Mouse (Mus musculus): Measurements from ENCODE around the gene Hba-x.
A peak's percentile ranks its signal among the peaks of the same experiment; 100 is the strongest.
"Not testable (repeated sequence)": the region's sequence is repeated elsewhere in the genome, so short reads cannot be mapped to it uniquely, and the experiment has no call there.

Gene Hba-x

GRCm38 (mm10) chr11:32250880-32251763 lies 25.1 kb upstream of the Hba-x start:
- no peak for DNase-seq (ENCODE audit: low spot score)

- DNase-seq (ENCODE audit: low spot score) = no peak
These were observed 23.1 kb upstream of the Hba-x start for GRCm38 (mm10) chr11:32253121-32253520.

DNA sequence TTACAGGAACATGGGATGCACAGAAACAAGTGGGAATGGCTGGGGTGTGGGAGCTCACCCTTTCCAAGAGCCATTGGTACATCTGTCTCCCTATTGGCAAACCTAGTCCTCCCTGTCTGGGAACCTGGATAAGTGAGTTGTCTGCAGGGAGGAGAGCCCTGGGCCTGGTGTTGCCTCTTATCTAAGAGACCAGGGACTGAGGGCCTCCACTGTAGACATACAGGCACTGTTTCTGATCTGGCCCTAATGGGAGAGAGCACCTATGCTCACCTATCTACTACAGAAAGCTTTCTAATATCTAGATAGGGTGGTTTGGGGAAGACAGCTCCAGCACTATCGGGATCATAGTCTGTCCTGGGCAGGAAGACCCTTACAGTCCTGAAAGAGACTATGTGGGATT lies 20.1 kb upstream of the Hba-x start:
- no peak for DNase-seq (ENCODE audit: low spot score)

- no peak for DNase-seq (ENCODE audit: low spot score)
These were observed 19.6 kb upstream of the Hba-x start for GRCm38 (mm10) chr11:32256566-32256965.

GRCm38 (mm10) chr11:32262674-32263415 lies 13.4 kb upstream of the Hba-x start:
- no peak for DNase-seq (ENCODE audit: low spot score)

DNA sequence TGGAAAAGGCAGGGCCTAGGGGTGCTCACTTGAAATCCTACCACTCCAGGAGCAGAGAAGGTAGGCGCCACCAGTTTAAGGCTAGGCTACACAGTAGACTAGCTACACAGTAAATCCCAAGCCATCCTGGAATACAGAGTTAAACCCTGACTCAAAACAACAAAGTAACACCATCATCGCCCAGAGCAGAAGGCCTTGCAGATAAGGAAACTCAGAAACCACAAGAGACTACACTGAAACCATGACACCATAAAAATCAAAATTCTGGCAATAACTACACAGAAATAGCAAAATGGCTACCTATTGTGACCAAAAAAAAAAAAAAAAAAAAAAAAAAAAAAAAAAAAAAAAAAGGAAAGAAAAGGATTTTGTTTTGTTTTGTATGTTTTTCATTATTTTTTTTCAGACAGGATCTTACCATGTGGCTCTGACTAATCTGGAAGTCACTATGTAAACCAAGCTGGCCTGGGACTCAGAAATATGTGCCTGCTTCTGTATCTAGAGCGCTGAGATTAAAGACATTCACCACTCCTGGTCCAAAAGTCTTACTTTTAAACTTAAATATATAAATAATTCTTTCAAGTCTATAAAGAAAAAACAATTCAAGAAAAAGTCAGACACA lies 11.0 kb upstream of the Hba-x start:
- no peak for DNase-seq (ENCODE audit: low spot score)

GRCm38 (mm10) chr11:32266194-32266593 lies 10.0 kb upstream of the Hba-x start:
- DNase-seq (ENCODE audit: low spot score) = no peak

DNA sequence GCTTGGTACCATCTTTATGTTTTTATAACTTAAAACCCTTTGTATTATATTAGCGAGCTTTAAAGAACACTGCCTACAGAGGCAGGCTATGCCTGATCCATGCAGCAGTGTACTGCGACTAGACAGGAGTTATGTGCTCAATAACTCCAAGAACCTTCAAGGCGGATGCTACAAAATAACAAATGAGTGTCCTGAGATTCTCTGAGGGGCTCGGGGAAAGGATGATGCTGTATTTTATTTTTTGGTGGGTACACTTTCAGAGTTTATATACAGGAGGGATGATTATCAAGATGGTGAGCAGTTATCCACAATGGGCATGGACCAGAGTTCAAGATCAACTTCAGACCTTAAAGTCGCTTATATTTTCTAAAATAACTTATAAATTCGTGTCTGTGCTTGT lies 9.4 kb upstream of the Hba-x start:
- no peak for DNase-seq (ENCODE audit: low spot score)

DNA sequence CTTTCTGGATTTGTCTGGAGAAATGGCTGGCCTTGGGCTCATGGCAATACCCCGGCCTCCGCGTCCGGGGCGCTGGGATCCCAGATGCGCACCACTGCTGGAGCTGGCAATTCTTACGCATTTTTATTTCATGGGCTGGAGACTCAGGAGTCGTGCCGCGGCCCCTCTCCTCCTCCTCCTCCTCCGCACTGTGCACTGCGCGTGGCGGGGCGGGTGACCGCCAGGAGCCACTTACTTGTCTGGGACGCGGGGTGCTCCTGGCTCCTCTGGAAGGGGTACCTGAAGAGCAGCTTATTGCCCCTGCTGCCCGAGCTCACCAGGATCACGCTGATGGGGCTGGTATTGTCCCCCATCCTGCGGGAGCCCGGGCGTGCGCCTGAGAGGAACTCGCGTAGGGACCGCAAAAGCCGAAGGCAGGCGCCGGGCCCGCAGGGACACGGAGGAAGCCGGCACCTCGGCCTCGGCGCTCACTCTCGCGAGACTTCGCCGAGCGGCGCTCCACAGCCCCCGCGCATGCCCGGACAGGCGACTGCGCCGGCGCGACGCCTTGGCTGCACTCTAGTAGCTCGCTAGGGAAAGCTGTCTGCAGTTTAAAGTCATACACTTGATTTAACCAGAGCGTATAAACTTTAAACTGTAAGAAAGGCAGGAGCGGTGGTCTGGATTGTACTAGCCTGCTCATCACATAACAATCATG lies 8.9 kb upstream of the Hba-x start, which contains the start of gene Nprl3:
Nprl3 (minus strand) TSS at position 520 of the 697 bp plus-strand sequence.
- peak; percentile 95 for DNase-seq (ENCODE audit: low spot score)

DNA sequence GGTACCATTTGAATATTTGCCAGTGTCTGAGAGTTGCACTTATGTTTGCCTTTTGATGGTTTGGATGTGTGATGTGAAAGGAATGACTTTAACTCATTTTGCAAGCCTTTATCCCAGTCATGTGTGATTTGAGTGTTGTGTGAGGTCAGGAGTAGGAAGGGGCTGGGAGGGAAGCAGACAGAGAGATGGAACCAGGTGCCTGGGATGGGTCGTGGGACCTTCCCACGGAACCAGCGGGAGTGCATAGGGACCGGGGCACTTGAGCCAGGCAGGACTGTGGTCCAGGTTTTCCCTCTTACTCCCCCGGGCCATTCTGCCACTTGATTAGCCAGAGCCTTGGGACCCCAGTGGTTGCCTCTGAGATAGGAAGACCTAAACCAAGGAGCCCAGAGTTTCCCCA lies 8.2 kb upstream of the Hba-x start:
- peak; percentile 21 for DNase-seq (ENCODE audit: low spot score)

DNA sequence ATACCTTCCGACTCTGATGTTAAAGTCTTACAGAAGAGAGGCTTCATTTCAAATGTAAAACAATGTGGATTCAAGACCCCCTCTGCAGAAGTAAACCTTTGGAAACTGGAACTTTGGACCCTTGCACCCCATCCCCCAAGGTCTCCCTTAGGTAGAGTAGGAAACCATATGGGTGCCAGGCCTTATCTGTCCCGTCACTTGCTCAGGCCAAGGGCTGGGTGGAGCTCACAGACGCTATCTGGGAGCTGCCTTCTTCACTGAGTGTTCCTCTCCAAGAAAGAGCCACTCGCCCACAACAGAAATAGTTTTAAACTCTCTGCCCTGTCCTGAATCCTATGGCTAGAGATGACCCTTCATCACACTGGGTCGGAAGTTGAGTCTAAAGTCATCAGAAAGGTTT lies 7.2 kb upstream of the Hba-x start:
- no peak for DNase-seq (ENCODE audit: low spot score)

DNA sequence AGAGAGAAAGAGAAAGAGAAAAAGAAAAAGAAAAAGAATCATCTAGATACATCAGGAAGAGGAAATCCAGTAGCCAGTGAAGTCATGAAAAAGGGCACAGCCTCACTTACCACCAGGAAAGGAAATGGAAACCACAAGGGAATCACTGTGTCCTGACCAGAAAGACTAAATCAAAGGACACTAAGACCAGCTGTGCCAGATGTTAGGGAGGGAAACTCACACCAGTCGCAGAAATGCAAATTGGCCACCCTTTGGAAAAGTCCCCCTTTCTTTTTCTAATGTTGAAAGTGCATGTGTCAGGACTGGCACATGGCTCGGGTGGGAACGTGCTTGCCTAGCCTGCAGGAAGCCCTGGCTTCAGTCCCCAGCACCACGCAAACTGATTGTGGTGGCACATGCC lies 5.0 kb upstream of the Hba-x start:
- no peak for DNase-seq (ENCODE audit: low spot score)

- no peak for DNase-seq (ENCODE audit: low spot score)
These were observed 1.7 kb downstream of the Hba-x start for GRCm38 (mm10) chr11:32277736-32278457.

GRCm38 (mm10) chr11:32278458-32278957 lies 2.3 kb downstream of the Hba-x start:
- DNase-seq (ENCODE audit: low spot score) = no peak

GRCm38 (mm10) chr11:32280646-32281045 lies 4.4 kb downstream of the Hba-x start:
- no peak for DNase-seq (ENCODE audit: low spot score)

DNA sequence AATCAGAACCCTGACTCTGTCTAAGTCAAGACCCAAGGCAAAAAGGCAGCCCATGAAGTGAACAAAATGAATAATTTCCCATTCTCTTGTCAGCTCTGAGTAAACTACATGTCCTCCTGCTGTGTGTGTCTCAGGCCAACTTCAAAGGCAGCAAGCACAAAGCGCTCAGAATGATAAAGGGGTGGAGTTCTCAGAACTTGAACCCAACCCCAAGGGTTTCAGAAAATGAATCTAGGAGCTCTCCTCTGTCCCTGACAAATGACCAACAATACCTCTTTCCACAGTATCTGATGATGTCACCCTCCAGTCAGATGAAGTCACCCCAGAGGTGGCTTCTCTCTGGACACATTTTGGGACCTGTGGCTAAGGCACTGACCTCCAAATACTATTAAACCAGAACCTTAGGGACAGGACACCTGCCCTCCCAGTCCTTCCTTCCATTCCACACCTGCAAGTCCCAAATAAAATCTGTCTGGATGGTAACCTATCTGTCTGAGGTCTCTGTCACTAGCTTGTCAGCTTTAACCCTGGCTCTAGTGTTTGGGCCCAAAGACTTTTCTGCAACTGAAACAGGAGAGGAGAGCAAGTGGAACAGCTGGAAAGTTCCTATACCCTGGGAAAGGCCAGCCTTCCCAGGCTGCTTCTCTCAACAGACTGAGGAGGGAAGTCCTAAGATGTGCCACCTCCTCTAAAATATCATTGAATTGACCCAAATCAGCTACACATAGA lies 5.4 kb downstream of the Hba-x start:
- no peak for DNase-seq (ENCODE audit: low spot score)

GRCm38 (mm10) chr11:32283091-32283777 lies 7.0 kb downstream of the Hba-x start, which contains the start of gene Hba-a1:
Gene Hba-a1 (plus strand): TSS chr11:32283511.
- not testable (repeated sequence) for DNase-seq (ENCODE audit: low spot score)

GRCm38 (mm10) chr11:32284582-32284981 lies 8.4 kb downstream of the Hba-x start:
- not testable (repeated sequence) for DNase-seq (ENCODE audit: low spot score)

DNA sequence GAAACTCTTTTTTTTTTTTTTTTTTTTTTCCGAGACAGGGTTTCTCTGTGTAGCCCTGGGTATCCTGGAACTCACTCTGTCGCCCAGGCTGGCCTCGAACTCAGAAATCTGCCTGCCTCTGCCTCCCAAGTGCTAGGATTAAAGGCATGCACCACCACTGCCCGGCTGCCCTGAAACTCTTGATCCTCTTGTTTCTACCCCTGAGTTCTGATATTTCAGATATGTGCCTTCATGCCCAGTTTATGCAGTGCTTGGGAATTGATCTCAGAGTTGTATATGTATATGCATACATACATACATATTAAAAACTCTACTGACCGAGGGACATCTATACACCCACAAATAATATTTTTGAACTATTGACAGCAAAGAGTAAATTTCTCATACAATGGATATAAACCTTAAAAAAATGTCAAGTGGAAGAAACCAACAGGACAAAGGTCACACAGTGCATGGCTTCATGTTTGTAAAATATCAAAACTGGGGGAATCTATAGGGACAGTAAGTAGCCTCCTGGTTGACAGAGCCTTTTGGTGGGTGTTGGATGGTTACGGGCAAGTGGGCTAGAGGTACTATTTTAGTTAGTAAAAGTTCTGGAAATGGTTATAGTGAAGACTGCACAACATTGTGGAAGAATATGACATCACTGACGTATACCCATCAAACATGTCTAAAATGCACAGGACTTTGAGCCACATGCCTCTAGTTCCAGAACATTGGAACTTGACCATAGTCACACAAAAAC lies 9.0 kb downstream of the Hba-x start:
- no peak for DNase-seq (ENCODE audit: low spot score)

Data from testis, postnatal 14 days (tissue).